Mouse (Mus musculus) kidney, embryonic 16.5 days (tissue): ENCODE results near the gene Hsf4. TPM values are rescaled to one million over a fixed set of nuclear protein-coding genes. Genes with fewer than 3 reads are reported as not detected.

Experiments used
- ATAC-seq: fragments of 200-750 bp; cut with Nextera tagmentation; 2 replicates; pipeline ENCODE4 v1.8.0; 2017; ENCODE audit warnings: moderate TSS enrichment; ENCODE audit not compliant: low FRiP score, low TSS enrichment
- H3K27ac ChIP-seq: fragments of 300-500 bp; sonication (generic); 2 replicates; pipeline ENCODE4 v1.5.1; 2014; ENCODE audit warnings: low read length
- H3K27me3 ChIP-seq: fragments of 300-500 bp; sonication (generic); 2 replicates; pipeline ENCODE4 v1.6.1; 2014; ENCODE audit warnings: low read length, control low read depth, mixed read lengths; ENCODE audit not compliant: insufficient read depth
- H3K36me3 ChIP-seq: fragments of 300-500 bp; sonication (generic); 2 replicates; pipeline ENCODE4 v1.6.1; 2014; ENCODE audit warnings: low read length, control low read depth, mixed read lengths; ENCODE audit not compliant: insufficient read depth
- H3K4me1 ChIP-seq: fragments of 300-500 bp; sonication (generic); 2 replicates; pipeline ENCODE4 v1.6.1; 2014; ENCODE audit warnings: low read length, control low read depth, mixed read lengths; ENCODE audit not compliant: insufficient read depth
- H3K4me2 ChIP-seq: fragments of 300-500 bp; sonication (generic); replicated peaks from 2 replicates; pipeline ENCODE4 v1.6.1; 2014; ENCODE audit warnings: low read depth, low read length
- H3K4me3 ChIP-seq: fragments of 300-500 bp; sonication (generic); 2 replicates; pipeline ENCODE4 v1.5.1; 2014; ENCODE audit warnings: mild to moderate bottlenecking, low read length
- H3K9ac ChIP-seq: fragments of 300-500 bp; sonication (generic); replicated peaks from 2 replicates; pipeline ENCODE4 v1.6.1; 2014; ENCODE audit warnings: low read length
- H3K9me3 ChIP-seq: fragments of 300-500 bp; sonication (generic); 2 replicates; pipeline ENCODE4 v1.6.1; 2016; ENCODE audit warnings: low read length, control low read depth
- WGBS: fragments of 180-500 bp; shearing (Covaris S2); extraction: QIAGEN DNeasy Blood & Tissue Kit; methylation state at CpG from one replicate; pipeline ENCODE4 v1.1.7; 2014; 5-methylcytosine and 5-hydroxymethylcytosine counted together
- polyA plus RNA-seq: library from polyadenylated mRNA; unstranded; fragments of >200 nt; fragmentation: Nextera tagmentation; extraction: Ambion mirVana; gene quantifications from 2 replicates; pipeline ENCODE4 v1.2.1, GENCODE M21; 2015

Hsf4 gene
- polyA plus RNA-seq, 1 experiment from 2014 or later, result 0.16 TPM

DNA sequence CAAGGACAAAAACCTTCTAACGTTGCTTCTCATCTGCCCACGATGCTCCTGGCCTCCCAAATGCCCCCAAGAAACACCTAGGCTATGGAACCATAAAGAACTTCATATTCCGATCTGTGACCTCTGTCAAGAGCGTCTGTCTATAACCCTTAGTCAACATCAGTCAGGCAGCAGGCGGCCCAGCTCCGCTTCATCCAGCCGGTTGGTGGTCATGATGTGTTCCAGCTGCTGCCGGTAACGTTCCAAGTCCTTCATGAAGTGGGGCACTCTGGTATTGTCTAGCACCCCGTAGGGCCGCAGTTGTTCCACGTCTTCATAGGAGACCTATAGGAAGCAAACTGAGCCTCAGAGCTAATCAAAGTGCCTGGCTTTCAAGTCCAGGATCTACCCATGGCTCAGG lies 12.2 kb downstream of the Hsf4 start:
- Histone ChIP-seq H3K9ac (no peak overlapping the region), H3K27ac (no peak overlapping the region), H3K27me3 (peaks cover 34% of the 10 kb centered on the region), H3K4me1 (peaks cover 5% of the 10 kb centered on the region; the same call in 1 of the 2 replicates), H3K9me3 (no peaks in the 10 kb centered on the region), H3K4me3 (no peak overlapping the region), H3K4me2 (no peak overlapping the region), H3K36me3 (peaks cover 8% of the 10 kb centered on the region)
- WGBS, result 87% methylated on average over 12 of the region's 12 CpGs
- no peak for ATAC-seq

DNA sequence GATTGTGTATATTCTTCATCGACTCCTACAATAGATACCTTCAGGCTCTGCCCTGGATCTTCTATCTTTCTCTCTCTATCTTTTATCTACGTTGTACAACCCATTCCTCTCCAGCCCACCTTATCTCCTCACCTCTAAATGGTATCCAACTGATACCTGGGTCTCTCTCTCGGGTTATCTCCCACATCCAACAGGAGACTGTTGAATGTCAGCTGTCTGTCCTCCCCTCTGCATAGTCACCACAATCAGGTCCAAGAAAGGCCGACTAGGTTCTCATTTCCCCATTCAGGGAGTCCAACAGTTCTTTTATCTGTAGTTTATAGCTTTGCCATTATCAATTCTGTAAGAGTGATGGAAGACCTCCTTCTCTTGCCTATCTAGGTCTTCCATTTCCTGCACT lies 12.6 kb downstream of the Hsf4 start:
- 93% methylated on average over 4 of the region's 4 CpGs for WGBS
- Histone ChIP-seq H3K9me3 (no peaks in the 10 kb centered on the region), H3K4me2 (no peak overlapping the region), H3K9ac (no peak overlapping the region), H3K4me3 (no peak overlapping the region), H3K36me3 (peaks cover 8% of the 10 kb centered on the region), H3K27me3 (peaks cover 29% of the 10 kb centered on the region), H3K27ac (no peak overlapping the region), H3K4me1 (peaks cover 5% of the 10 kb centered on the region; the same call in 1 of the 2 replicates)
- no peak for ATAC-seq

DNA sequence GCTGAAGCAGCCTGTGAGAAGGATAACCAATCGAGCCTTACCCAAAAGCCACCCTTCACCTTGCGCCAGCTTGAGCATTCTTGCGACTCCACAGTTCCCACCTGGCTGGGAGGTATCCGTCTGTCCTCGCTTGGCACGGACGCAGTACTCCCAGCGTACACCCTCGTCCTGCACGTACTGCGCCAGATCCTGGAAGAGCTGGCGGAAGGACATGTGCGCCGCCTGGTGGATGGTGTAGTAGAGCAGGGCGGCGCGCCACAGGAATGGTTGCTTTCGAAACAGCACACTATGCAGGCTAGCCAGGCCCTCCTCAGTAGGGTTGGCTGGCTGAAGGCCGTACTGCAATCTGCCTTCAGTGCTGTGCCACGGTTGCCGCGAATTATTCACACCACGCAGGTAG lies 13.5 kb downstream of the Hsf4 start:
- H3K9me3 ChIP-seq, result no peaks in the 10 kb centered on the region
- H3K9ac ChIP-seq, result no peak overlapping the region
- H3K4me3 ChIP-seq, result no peak overlapping the region
- 31% methylated on average over 23 of the region's 23 CpGs for WGBS
- no peak overlapping the region for H3K27ac ChIP-seq
- peaks cover 21% of the 10 kb centered on the region for H3K27me3 ChIP-seq
- ATAC-seq, result 0 out of 2 replicates have a peak, but pooled peaks have one; percentile 32
- no peak overlapping the region for H3K4me2 ChIP-seq
- peaks cover 5% of the 10 kb centered on the region; the same call in 1 of the 2 replicates for H3K4me1 ChIP-seq
- peaks cover 8% of the 10 kb centered on the region for H3K36me3 ChIP-seq

DNA sequence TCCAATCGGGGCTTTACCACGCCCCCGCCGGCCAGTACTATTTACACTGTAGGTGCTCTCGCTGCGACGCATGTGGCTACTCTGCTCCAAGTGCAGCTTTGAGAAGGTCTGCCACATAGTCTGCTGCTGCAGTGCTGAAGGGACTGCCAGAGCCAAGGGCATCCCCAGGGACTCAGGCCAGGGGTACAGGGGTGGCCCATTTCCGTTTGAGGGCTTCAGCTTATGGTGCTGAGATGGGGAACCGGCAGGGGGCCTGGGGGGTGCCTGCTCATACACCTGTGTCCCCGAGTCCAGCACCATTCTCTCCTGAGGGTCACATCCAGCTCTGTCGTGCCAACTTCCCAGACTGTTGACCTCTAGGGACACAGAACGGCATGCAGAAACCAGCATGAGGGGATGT lies 15.9 kb downstream of the Hsf4 start:
- no peak overlapping the region for H3K27ac ChIP-seq
- H3K4me1 ChIP-seq, result peaks cover 17% of the 10 kb centered on the region
- peaks cover 8% of the 10 kb centered on the region for H3K27me3 ChIP-seq
- H3K4me3 ChIP-seq, result no peak overlapping the region
- no peak overlapping the region for H3K9ac ChIP-seq
- ATAC-seq, result no peak
- H3K9me3 ChIP-seq, result no peaks in the 10 kb centered on the region
- H3K36me3 ChIP-seq, result peaks cover 8% of the 10 kb centered on the region
- no peak overlapping the region for H3K4me2 ChIP-seq
- 54% methylated on average over 12 of the region's 12 CpGs for WGBS

DNA sequence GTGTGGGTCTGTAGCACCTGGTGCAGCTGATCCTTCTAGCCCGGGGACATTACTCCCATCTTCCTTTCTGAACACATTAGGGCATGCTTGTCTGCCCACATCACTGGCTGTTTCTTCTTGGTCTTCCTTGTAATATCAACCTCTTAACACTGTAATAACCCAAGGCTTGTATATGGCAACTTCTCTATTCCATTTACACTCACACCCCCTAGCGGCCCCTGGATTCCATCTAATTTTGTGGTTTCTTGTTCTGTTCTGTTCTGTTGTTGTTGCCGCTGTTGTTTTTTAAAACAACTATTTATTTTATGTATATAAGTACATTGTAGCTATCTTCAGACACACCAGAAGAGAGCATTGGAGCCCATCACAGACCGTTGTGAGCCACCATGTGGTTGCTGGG lies 17.3 kb downstream of the Hsf4 start:
- Histone ChIP-seq H3K4me3 (no peak overlapping the region), H3K4me1 (peaks cover 20% of the 10 kb centered on the region), H3K27me3 (peaks cover 11% of the 10 kb centered on the region), H3K27ac (no peak overlapping the region), H3K36me3 (peaks cover 3% of the 10 kb centered on the region), H3K4me2 (no peak overlapping the region), H3K9ac (no peak overlapping the region), H3K9me3 (no peaks in the 10 kb centered on the region)
- no peak for ATAC-seq
- 86% methylated on average over 4 of the region's 4 CpGs for WGBS

DNA sequence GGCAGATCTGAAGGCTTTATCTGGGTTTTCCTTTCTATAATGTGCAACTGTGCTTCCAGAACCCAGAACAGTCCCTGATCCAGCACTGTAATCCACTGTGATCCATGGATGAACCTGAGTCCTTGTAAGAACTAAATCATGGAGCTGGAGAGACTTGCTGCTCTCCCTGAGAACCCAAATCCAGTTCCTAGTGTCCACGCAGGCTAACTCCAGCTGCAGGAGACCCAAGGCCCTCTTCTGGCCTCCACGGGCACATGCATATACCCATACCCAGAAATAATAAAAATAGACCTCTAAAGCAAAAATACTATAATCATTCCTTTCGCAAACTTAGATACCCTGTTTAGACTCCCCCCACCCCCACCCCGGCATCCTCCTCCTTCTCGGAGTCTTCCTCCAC lies 18.6 kb downstream of the Hsf4 start:
- ATAC-seq, result no peak
- H3K36me3 ChIP-seq, result no peaks in the 10 kb centered on the region; the same call in 1 of the 2 replicates
- H3K27ac ChIP-seq, result no peak overlapping the region
- peaks cover 11% of the 10 kb centered on the region for H3K27me3 ChIP-seq
- no peak overlapping the region for H3K9ac ChIP-seq
- H3K4me1 ChIP-seq, result peaks cover 20% of the 10 kb centered on the region
- peak overlapping the region; percentile 91; the same call in 1 of the 2 replicates for H3K4me2 ChIP-seq
- H3K9me3 ChIP-seq, result no peaks in the 10 kb centered on the region
- 86% methylated on average over 5 of the region's 5 CpGs for WGBS
- H3K4me3 ChIP-seq, result no peak overlapping the region

DNA sequence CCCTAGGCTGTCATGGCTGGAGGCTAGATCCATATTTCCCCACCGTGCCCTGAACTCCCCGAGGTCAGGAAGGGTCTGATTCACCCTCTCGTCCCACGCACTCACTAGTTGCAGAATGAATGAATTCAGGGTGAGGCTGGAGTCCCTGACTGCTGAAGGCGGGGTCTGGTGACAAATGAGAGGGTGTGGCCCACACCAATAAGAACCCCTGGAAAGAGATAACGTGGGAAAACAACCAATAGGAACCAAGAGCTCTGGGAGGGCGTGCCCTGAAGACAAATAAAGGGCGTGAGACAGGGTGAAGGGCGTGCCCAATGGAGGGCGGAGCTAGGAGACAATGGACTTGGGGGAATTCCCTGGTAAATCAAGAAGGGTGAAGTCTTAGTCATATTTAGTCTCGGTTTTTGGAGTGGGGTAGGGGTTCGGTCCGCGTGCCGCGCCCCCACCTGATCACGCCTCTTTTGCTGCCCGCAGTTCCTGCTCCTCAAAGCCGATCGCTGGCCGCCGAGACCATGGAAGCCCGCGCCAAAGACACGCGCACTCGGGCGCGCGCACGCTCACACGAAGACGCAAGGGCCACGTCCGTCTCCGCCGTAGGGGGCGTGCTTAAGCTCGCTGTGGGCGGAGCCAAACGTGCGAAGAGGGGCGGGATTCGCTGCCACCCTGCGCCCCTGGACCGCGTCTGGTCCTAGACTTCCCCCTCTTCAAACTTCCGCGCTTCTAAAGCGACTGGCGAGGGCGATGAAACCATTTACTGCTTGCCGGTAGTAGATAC lies 19.5 kb downstream of the Hsf4 start:
- ATAC-seq, result peak; percentile 88
- Histone ChIP-seq H3K9me3 (no peaks in the 10 kb centered on the region), H3K36me3 (no peaks in the 10 kb centered on the region; the same call in 1 of the 2 replicates), H3K27ac (peak overlapping the region; percentile 84), H3K9ac (peak overlapping the region; percentile 72), H3K27me3 (peaks cover 11% of the 10 kb centered on the region), H3K4me1 (peaks cover 20% of the 10 kb centered on the region), H3K4me3 (peak overlapping the region; percentile 64), H3K4me2 (peak overlapping the region; percentile 91)
- under 1% methylated on average over 53 of the region's 53 CpGs for WGBS

DNA sequence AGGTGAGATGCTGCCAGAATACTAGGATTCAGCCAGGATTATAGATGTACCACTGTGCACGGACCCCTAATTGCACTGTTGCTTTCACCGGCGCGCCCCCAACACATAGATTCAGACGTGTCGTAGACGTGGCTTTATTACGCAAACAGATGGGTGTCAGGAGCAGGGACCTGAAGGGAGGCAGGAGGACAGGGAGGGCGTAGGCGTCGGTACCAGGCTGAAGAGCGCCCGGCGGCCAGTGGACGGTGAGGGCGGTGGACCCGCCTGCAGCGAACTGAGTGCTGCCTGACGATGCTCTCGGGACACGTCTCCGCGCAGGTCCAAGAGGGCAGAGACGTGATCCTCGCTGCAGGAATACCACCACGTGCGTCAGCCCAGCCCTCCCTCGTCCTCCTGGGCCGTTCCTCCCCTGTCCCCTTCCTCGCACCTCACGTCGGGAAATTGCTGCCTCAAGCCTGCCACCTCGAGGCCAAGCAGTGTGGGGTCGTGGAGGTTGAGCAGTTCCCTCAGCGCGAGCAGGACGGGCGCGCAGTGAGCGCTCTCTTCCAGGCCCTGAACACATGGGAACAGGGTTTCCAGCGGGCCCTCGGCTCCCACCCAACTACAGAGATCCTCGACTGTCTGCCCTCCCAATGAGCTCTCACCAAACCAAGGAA lies 20.3 kb downstream of the Hsf4 start, which contains the start of gene 4931428F04Rik:
TSS of gene 4931428F04Rik (minus strand) at position 60 of the 656 bp plus-strand sequence.
- peaks cover 11% of the 10 kb centered on the region for H3K27me3 ChIP-seq

DNA sequence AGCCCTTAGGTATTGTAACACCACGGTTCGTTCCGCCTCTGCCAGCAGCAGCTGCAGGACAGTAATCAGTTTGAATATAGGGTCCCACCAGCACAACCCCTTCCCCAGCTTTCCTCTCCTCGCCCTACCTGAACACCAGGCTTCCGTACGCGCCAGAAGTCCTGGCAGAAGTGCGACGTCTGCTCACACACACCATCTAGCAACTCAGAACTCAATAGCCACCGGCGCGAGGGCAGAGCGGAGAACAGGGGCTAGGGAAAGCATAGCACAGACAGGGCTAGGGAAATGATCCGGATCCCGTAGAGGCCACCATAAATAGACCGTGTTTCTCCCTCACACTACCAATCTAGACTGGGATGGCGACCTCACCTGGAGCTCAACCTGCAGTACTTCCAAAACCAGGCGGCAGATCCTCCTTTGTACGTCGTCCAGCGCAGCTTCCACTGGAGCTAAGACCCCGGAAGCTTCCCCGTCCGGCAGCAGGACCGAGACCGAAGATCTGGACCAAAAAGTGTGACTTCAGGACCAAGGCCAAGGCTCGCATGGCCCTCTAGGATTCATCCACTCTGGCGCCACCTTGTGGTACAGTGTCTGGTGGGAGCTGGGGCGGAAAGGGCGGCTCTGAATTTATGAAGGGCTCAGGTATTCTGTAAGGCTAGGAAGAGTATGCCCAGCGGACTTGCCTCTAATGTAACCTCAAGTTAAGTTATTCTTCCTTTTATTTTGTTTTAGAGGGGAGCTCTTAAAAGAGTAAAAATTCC lies 21.1 kb downstream of the Hsf4 start:
- Histone ChIP-seq H3K27ac (no peak overlapping the region), H3K27me3 (peaks cover 11% of the 10 kb centered on the region), H3K4me3 (peak overlapping the region; percentile 1; the same call in 1 of the 2 replicates), H3K36me3 (no peaks in the 10 kb centered on the region), H3K9ac (no peak overlapping the region), H3K9me3 (no peaks in the 10 kb centered on the region), H3K4me1 (peaks cover 20% of the 10 kb centered on the region), H3K4me2 (peak overlapping the region; percentile 91)
- ATAC-seq, result no peak
- 6% methylated on average over 31 of the region's 31 CpGs for WGBS

More for the DNA sequence above, 20.3 kb downstream of the Hsf4 start, which contains the start of gene 4931428F04Rik:
- Histone ChIP-seq H3K4me2 (peak within 1 kb of the TSS; percentile 91), H3K4me1 (peaks cover 20% of the 10 kb centered on the region), H3K9ac (peak within 1 kb of the TSS; percentile 72), H3K36me3 (no peaks in the 10 kb centered on the region), H3K9me3 (no peaks in the 10 kb centered on the region), H3K4me3 (peak within 1 kb of the TSS; percentile 64), H3K27ac (peak within 1 kb of the TSS; percentile 84)
- ATAC-seq, result peak; percentile 24
- WGBS, result 1% methylated on average over 43 of the region's 43 CpGs
